Mouse (Mus musculus): ENCODE results near the gene Mnat1. TPM values are rescaled to one million over a fixed set of nuclear protein-coding genes. Genes with fewer than 3 reads are reported as not detected.

Gene Mnat1
- total and polyA plus RNA-seq, 3 experiments: 29.4 to 36.9 TPM; not detected in 1

GRCm38 (mm10) chr12:73087086-73087485, 36.4 kb upstream of the Mnat1 start:
- H3K9ac ChIP-seq (ENCODE audit: control insufficient read depth, low read depth, low read length, poor library complexity, severe bottlenecking): no peak overlapping the region
- peaks cover 0 to 4% of the 10 kb centered on the region in 2 experiments; a peak in 1 of 4 replicates for H3K4me1 ChIP-seq (ENCODE audit: control insufficient read depth in 1 of 2, insufficient read depth in 2 of 2, low read length in 2 of 2)
- DNase-seq (ENCODE audit: low read depth, low spot score): no peak
- TF ChIP-seq CHD2 (IDR thresholded peaks at IDR 0.05; ENCODE audit: low read length) (no peak), CHD1 (IDR thresholded peaks at IDR 0.05; ENCODE audit: low read depth, low read length) (no peak), MAFK (IDR thresholded peaks at IDR 0.05; ENCODE audit: borderline replicate concordance, low read depth, low read length) (no peak), GABPA (IDR thresholded peaks at IDR 0.05; ENCODE audit: low read depth, low read length) (no peak), SIN3A (IDR thresholded peaks at IDR 0.05; ENCODE audit: low read length) (no peak), ETS1 (IDR thresholded peaks at IDR 0.05; ENCODE audit: low read depth, low read length) (no peak), USF2 (IDR thresholded peaks at IDR 0.05; ENCODE audit: borderline replicate concordance in 1 of 2, insufficient read depth in 1 of 2, low read depth in 1 of 2, low read length in 2 of 2) (no peak), POLR2AphosphoS2 (IDR thresholded peaks at IDR 0.05; ENCODE audit: low read length) (no peak), RCOR1 (IDR thresholded peaks at IDR 0.05; ENCODE audit: low read depth, low read length) (no peak), SMC3 (IDR thresholded peaks at IDR 0.05; ENCODE audit: low read depth, low read length) (no peak), NRF1 (IDR thresholded peaks at IDR 0.05; ENCODE audit: insufficient read depth, low read depth, low read length, poor library complexity, severe bottlenecking) (no peak), POLR2AphosphoS5 (IDR thresholded peaks at IDR 0.05; ENCODE audit: borderline replicate concordance, low read depth, low read length) (no peak), POLR2A (IDR thresholded peaks at IDR 0.05; ENCODE audit: control insufficient read depth in 1 of 2, insufficient read depth in 1 of 2, low read depth in 1 of 2, low read length in 2 of 2, poor library complexity in 1 of 2) (no peak), NELFE (IDR thresholded peaks at IDR 0.05; ENCODE audit: low read depth, low read length) (no peak)
- H3K36me3 ChIP-seq (ENCODE audit: control insufficient read depth in 1 of 2, insufficient read depth in 2 of 2, low read length in 2 of 2): peaks cover 0 to 3% of the 10 kb centered on the region in 2 experiments; a peak in 1 of 4 replicates
- no peak overlapping the region for H3K4me3 ChIP-seq (ENCODE audit: control insufficient read depth in 1 of 2, insufficient read depth in 1 of 2, low read depth in 2 of 2, low read length in 2 of 2)
- H3K27me3 ChIP-seq (ENCODE audit: control insufficient read depth in 1 of 2, insufficient read depth in 2 of 2, low read length in 2 of 2): no peaks in the 10 kb centered on the region
- no peak overlapping the region for H3K27ac ChIP-seq (ENCODE audit: control insufficient read depth, low read depth, low read length)
- H3K9me3 ChIP-seq (replicated peaks; ENCODE audit: insufficient read depth, low read length): no peaks in the 10 kb centered on the region
- no peaks in the 10 kb centered on the region for H3K79me2 ChIP-seq (ENCODE audit: control insufficient read depth, insufficient read depth, low read length, poor library complexity)

GRCm38 (mm10) chr12:73088500-73088899, 35.0 kb upstream of the Mnat1 start:
- Histone ChIP-seq H3K27me3 (ENCODE audit: control insufficient read depth in 1 of 2, insufficient read depth in 2 of 2, low read length in 2 of 2) (no peaks in the 10 kb centered on the region), H3K9ac (ENCODE audit: control insufficient read depth, low read depth, low read length, poor library complexity, severe bottlenecking) (no peak overlapping the region), H3K4me3 (ENCODE audit: control insufficient read depth in 1 of 2, insufficient read depth in 1 of 2, low read depth in 2 of 2, low read length in 2 of 2) (no peak overlapping the region), H3K27ac (ENCODE audit: control insufficient read depth, low read depth, low read length) (no peak overlapping the region), H3K36me3 (ENCODE audit: control insufficient read depth in 1 of 2, insufficient read depth in 2 of 2, low read length in 2 of 2) (peaks cover 0 to 3% of the 10 kb centered on the region in 2 experiments; a peak in 1 of 4 replicates), H3K9me3 (replicated peaks; ENCODE audit: insufficient read depth, low read length) (no peaks in the 10 kb centered on the region), H3K4me1 (ENCODE audit: control insufficient read depth in 1 of 2, insufficient read depth in 2 of 2, low read length in 2 of 2) (peaks cover 0 to 4% of the 10 kb centered on the region in 2 experiments; a peak in 1 of 4 replicates), H3K79me2 (ENCODE audit: control insufficient read depth, insufficient read depth, low read length, poor library complexity) (no peaks in the 10 kb centered on the region)
- DNase-seq (ENCODE audit: low read depth, low spot score): no peak
- TF ChIP-seq GATA1 (IDR thresholded peaks at IDR 0.05; ENCODE audit: low read depth, low read length) (no peak), GABPA (IDR thresholded peaks at IDR 0.05; ENCODE audit: low read depth, low read length) (no peak), POLR2AphosphoS2 (IDR thresholded peaks at IDR 0.05; ENCODE audit: low read length) (no peak), MAX (IDR thresholded peaks at IDR 0.05; ENCODE audit: low read length) (no peak), MAZ (IDR thresholded peaks at IDR 0.05; ENCODE audit: low read depth, low read length) (no peak), KAT2A (conservative IDR thresholded peaks at IDR 0.05; ENCODE audit: low read depth, low read length) (no peak), RCOR1 (IDR thresholded peaks at IDR 0.05; ENCODE audit: low read depth, low read length) (no peak), MAFK (IDR thresholded peaks at IDR 0.05; ENCODE audit: borderline replicate concordance, low read depth, low read length) (no peak), JUND (IDR thresholded peaks at IDR 0.05; ENCODE audit: low read depth, low read length) (no peak), UBTF (IDR thresholded peaks at IDR 0.05; ENCODE audit: borderline replicate concordance, insufficient read depth, low read depth, low read length) (no peak), RAD21 (IDR thresholded peaks at IDR 0.05; ENCODE audit: low read depth, low read length) (no peak), MYB (IDR thresholded peaks at IDR 0.05; ENCODE audit: low read depth, low read length) (no peak), POLR2A (IDR thresholded peaks at IDR 0.05; ENCODE audit: control insufficient read depth in 1 of 2, insufficient read depth in 1 of 2, low read depth in 1 of 2, low read length in 2 of 2, poor library complexity in 1 of 2) (no peak), SMC3 (IDR thresholded peaks at IDR 0.05; ENCODE audit: low read depth, low read length) (no peak)
